Mouse (Mus musculus) CH12.LX (cell line): Measurements from ENCODE around the gene Ttl.

Source experiments
- CTCF ChIP-seq, 2 experiments: IDR thresholded peaks in 1 of 2; conservative IDR thresholded peaks in 1 of 2; 2 replicates each; pipeline ENCODE4 v1.5.1; 2011 to 2012; ENCODE audit warnings: low read depth in 2 of 2, low read length in 2 of 2, improper control_type of control experiment in 1 of 2, inconsistent platforms in 1 of 2, mild to moderate bottlenecking in 1 of 2, moderate library complexity in 1 of 2
- NRF1 ChIP-seq: IDR thresholded peaks from 2 replicates; pipeline ENCODE4 v1.6.1; 2014; ENCODE audit warnings: low read depth, mild to moderate bottlenecking, inconsistent platforms, low read length, improper control_type of control experiment, moderate library complexity
- POLR2A ChIP-seq: IDR thresholded peaks from 2 replicates; pipeline ENCODE4 v1.6.1; 2011; ENCODE audit warnings: low read depth, mild to moderate bottlenecking, improper control_type of control experiment, low read length
- USF1 ChIP-seq: IDR thresholded peaks from 2 replicates; pipeline ENCODE4 v1.6.1; 2014; ENCODE audit warnings: low read depth, mild to moderate bottlenecking, inconsistent platforms, low read length, improper control_type of control experiment

DNA sequence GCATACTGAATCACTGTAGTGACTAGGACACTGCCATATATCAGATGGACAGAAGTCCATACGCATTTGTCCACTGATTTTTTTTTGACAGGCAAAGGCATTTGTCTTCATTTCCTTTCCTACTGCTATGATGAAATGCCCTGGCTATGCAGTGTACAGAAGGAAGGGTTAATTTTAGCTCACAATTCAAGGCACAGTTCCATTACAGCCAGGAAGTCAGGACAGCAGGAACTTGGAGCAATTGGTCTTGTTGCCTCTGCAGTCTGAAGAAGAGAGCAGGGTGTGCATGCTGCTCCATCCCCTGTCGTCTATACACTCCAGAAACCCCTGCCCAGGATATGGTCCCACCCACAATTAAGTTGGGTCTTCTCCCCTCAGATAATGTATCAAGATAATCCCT is 13.5 kb downstream of the Ttl start:
- TF ChIP-seq POLR2A (no peak), CTCF (conservative IDR thresholded peaks at IDR 0.05 in 1 of 2, IDR thresholded peaks at IDR 0.05 in 1 of 2; ENCODE audit: low read depth in 2 of 2, low read length in 2 of 2) (no peak), USF1 (no peak), NRF1 (no peak)
